Mouse (Mus musculus): ENCODE results near the gene Taok3. TPM values are rescaled to one million over a fixed set of nuclear protein-coding genes. Genes with fewer than 3 reads are reported as not detected.

Taok3 gene
- total RNA-seq, 2 experiments from 2014 or later, result 33.0 to 35.9 TPM

GRCm38 (mm10) chr5:117251763-117252162 is 131.8 kb downstream of the Taok3 start:
- DNase-seq (ENCODE audit: low spot score in 2 of 2), result no peak

- no peak for DNase-seq (ENCODE audit: low spot score in 2 of 2)
Measured at GRCm38 (mm10) chr5:117258276-117258675, 138.3 kb downstream of the Taok3 start.

GRCm38 (mm10) chr5:117263566-117263965 is 143.6 kb downstream of the Taok3 start:
- DNase-seq (ENCODE audit: low spot score in 2 of 2), result no peak

- no peak for DNase-seq (ENCODE audit: low spot score in 2 of 2)
Measured at GRCm38 (mm10) chr5:117264701-117265100, 144.8 kb downstream of the Taok3 start.

- no peak for DNase-seq (ENCODE audit: low spot score in 2 of 2)
Measured at GRCm38 (mm10) chr5:117267913-117268312, 148.0 kb downstream of the Taok3 start.

GRCm38 (mm10) chr5:117268749-117269148 is 148.8 kb downstream of the Taok3 start:
- DNase-seq (ENCODE audit: low spot score in 2 of 2), result no peak

- DNase-seq (ENCODE audit: low spot score in 2 of 2), result no peak
Measured at GRCm38 (mm10) chr5:117269395-117269794, 149.5 kb downstream of the Taok3 start.

GRCm38 (mm10) chr5:117271945-117272344 is 152.0 kb downstream of the Taok3 start:
- no peak for DNase-seq (ENCODE audit: low spot score in 2 of 2)

GRCm38 (mm10) chr5:117274817-117275216 is 154.9 kb downstream of the Taok3 start:
- DNase-seq (ENCODE audit: low spot score in 2 of 2), result no peak

- DNase-seq (ENCODE audit: low spot score in 2 of 2), result no peak
Measured at GRCm38 (mm10) chr5:117277784-117278183, 157.9 kb downstream of the Taok3 start.

- DNase-seq (ENCODE audit: low spot score in 2 of 2), result no peak
Measured at GRCm38 (mm10) chr5:117278809-117279668, 159.1 kb downstream of the Taok3 start.

- no peak for DNase-seq (ENCODE audit: low spot score in 2 of 2)
Measured at GRCm38 (mm10) chr5:117279669-117280050, 159.7 kb downstream of the Taok3 start.

- DNase-seq (ENCODE audit: low spot score in 2 of 2), result no peak
Measured at GRCm38 (mm10) chr5:117281536-117281935, 161.6 kb downstream of the Taok3 start.

GRCm38 (mm10) chr5:117282360-117282759 is 162.4 kb downstream of the Taok3 start:
- no peak for DNase-seq (ENCODE audit: low spot score in 2 of 2)

GRCm38 (mm10) chr5:117284029-117284428 is 164.1 kb downstream of the Taok3 start:
- DNase-seq (ENCODE audit: low spot score in 2 of 2), result no peak

GRCm38 (mm10) chr5:117284682-117285081 is 164.8 kb downstream of the Taok3 start:
- no peak for DNase-seq (ENCODE audit: low spot score in 2 of 2)

- DNase-seq (ENCODE audit: low spot score in 2 of 2), result no peak
Measured at GRCm38 (mm10) chr5:117285266-117285665, 165.3 kb downstream of the Taok3 start.

GRCm38 (mm10) chr5:117286286-117286685 is 166.4 kb downstream of the Taok3 start:
- DNase-seq (ENCODE audit: low spot score in 2 of 2), result no peak

- DNase-seq (ENCODE audit: low spot score in 2 of 2), result peak; percentile 93 to 96
Measured at GRCm38 (mm10) chr5:117286831-117287822, 167.2 kb downstream of the Taok3 start, which contains the start of gene Pebp1. Gene Pebp1, minus strand, starts transcription at chr5:117287625.

GRCm38 (mm10) chr5:117289646-117290045 is 169.7 kb downstream of the Taok3 start:
- DNase-seq (ENCODE audit: low spot score in 2 of 2), result no peak

GRCm38 (mm10) chr5:117290081-117290480 is 170.2 kb downstream of the Taok3 start:
- DNase-seq (ENCODE audit: low spot score in 2 of 2), result no peak

GRCm38 (mm10) chr5:117291312-117291711 is 171.4 kb downstream of the Taok3 start:
- no peak for DNase-seq (ENCODE audit: low spot score in 2 of 2)
